Mouse (Mus musculus) lung, embryonic 15.5 days (tissue): ENCODE results near the gene Gm10234. TPM values are rescaled to one million over a fixed set of nuclear protein-coding genes. Genes with fewer than 3 reads are reported as not detected.

Experiments
- ATAC-seq: fragments of 200-750 bp; cut with Nextera tagmentation; 2 replicates; pipeline ENCODE4 v1.8.0; 2017; ENCODE audit warnings: moderate number of reproducible peaks, borderline replicate concordance; ENCODE audit not compliant: low FRiP score, low TSS enrichment; ENCODE audit errors: extremely low read depth
- H3K27ac ChIP-seq: fragments of 300-500 bp; sonication (generic); 2 replicates; pipeline ENCODE4 v1.5.1; 2015; ENCODE audit warnings: moderate library complexity, mild to moderate bottlenecking, inconsistent platforms
- H3K27me3 ChIP-seq: fragments of 300-500 bp; sonication (generic); 2 replicates; pipeline ENCODE4 v1.6.1; 2015; ENCODE audit warnings: inconsistent platforms
- H3K36me3 ChIP-seq: fragments of 300-500 bp; sonication (generic); 2 replicates; pipeline ENCODE4 v1.6.1; 2015; ENCODE audit warnings: inconsistent platforms
- H3K4me1 ChIP-seq: fragments of 300-500 bp; sonication (generic); 2 replicates; pipeline ENCODE4 v1.6.1; 2015; ENCODE audit warnings: inconsistent platforms
- H3K4me2 ChIP-seq: fragments of 300-500 bp; sonication (generic); 2 replicates; pipeline ENCODE4 v1.6.1; 2015; ENCODE audit warnings: inconsistent platforms, mild to moderate bottlenecking, moderate library complexity
- H3K4me3 ChIP-seq: fragments of 300-500 bp; sonication (generic); 2 replicates; pipeline ENCODE4 v1.5.1; 2015; ENCODE audit warnings: mild to moderate bottlenecking, inconsistent platforms
- H3K9ac ChIP-seq: fragments of 300-500 bp; sonication (generic); 2 replicates; pipeline ENCODE4 v1.6.1; 2015; ENCODE audit warnings: inconsistent platforms
- H3K9me3 ChIP-seq: fragments of 300-500 bp; sonication (generic); 2 replicates; pipeline ENCODE4 v1.6.1; 2016; ENCODE audit warnings: inconsistent platforms
- WGBS: fragments of 180-500 bp; shearing (Covaris S2); methylation state at CpG from one replicate; pipeline ENCODE4 v1.1.7; 2015; 5-methylcytosine and 5-hydroxymethylcytosine counted together
- polyA plus RNA-seq: library from polyadenylated mRNA; unstranded; fragments of >200 nt; fragmentation: Nextera tagmentation; extraction: Ambion mirVana; gene quantifications from 2 replicates; pipeline ENCODE4 v1.2.1, GENCODE M21; 2015

Gene Gm10234
- not detected in 2 replicates for polyA plus RNA-seq

DNA sequence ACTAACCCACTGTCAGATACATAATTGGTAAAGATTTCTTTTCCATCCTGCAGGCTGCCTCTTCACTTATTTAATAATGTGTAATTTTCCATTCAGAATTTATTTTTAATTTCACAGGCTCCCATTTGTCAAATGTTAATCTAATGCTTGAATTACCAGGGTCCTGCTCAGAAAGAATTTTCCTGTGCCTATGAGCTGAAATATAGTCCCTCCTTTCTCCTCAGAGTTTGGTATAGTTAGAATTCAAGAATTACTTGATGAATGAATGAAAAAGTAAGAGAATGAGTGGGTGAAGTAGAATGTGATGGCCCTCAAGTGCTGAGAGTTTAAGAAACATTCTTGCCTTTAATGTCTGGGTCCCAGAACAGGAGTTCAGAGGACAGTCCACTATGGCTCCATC, at the start of gene Gm10234:
Gene Gm10234 (plus strand): TSS at position 301 of the 400 bp plus-strand sequence.
- Histone ChIP-seq H3K9ac (no peak within 1 kb of the TSS), H3K36me3 (no peaks in the 10 kb centered on the region), H3K4me1 (no peaks in the 10 kb centered on the region), H3K4me2 (no peak within 1 kb of the TSS), H3K27ac (no peak within 1 kb of the TSS), H3K27me3 (no peaks in the 10 kb centered on the region), H3K9me3 (no peaks in the 10 kb centered on the region), H3K4me3 (no peak within 1 kb of the TSS)
- no peak for ATAC-seq

GRCm38 (mm10) chr6:95277633-95278032, 44.3 kb upstream of the Gm10234 start:
- no peak overlapping the region for H3K4me3 ChIP-seq
- no peaks in the 10 kb centered on the region for H3K27me3 ChIP-seq
- no peak overlapping the region for H3K9ac ChIP-seq
- no peak for ATAC-seq
- no peak overlapping the region for H3K27ac ChIP-seq
- no peaks in the 10 kb centered on the region for H3K4me1 ChIP-seq
- WGBS: 78% methylated on average over 1 of the region's 1 CpGs
- H3K9me3 ChIP-seq: no peaks in the 10 kb centered on the region
- H3K4me2 ChIP-seq: no peak overlapping the region
- no peaks in the 10 kb centered on the region for H3K36me3 ChIP-seq

DNA sequence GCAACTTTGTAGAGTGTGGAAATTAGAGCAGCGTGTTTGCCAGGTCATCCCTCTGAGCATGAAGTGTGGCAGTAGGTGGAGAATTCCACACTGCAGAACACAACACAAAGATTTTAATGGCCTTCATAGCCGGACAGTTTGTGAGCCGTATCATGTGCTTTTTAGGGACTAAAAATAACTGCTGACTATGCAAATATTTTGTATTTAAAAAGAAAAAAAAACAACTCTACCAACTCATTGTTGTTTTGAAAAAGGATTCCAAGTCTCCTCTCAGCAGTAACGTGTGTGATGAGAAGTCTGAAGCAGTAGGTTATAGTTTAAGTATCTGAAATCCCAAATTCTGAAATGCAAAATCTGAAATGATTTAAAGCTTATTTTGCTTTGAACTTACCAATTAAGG, 25.9 kb upstream of the Gm10234 start:
- ATAC-seq: no peak
- WGBS: 75% methylated on average over 4 of the region's 4 CpGs
- H3K4me3 ChIP-seq: no peak overlapping the region

GRCm38 (mm10) chr6:95298387-95298786, 23.5 kb upstream of the Gm10234 start:
- ATAC-seq: no peak
- no peak overlapping the region for H3K27ac ChIP-seq
- no peak overlapping the region for H3K4me3 ChIP-seq
- H3K9me3 ChIP-seq: no peaks in the 10 kb centered on the region
- WGBS: 66% methylated on average over 3 of the region's 3 CpGs
- no peak overlapping the region for H3K9ac ChIP-seq
- H3K27me3 ChIP-seq: no peaks in the 10 kb centered on the region
- H3K36me3 ChIP-seq: no peaks in the 10 kb centered on the region
- no peaks in the 10 kb centered on the region for H3K4me1 ChIP-seq
- H3K4me2 ChIP-seq: no peak overlapping the region

More for the DNA sequence above, 25.9 kb upstream of the Gm10234 start:
- Histone ChIP-seq H3K4me2 (no peak overlapping the region), H3K9me3 (no peaks in the 10 kb centered on the region), H3K36me3 (no peaks in the 10 kb centered on the region), H3K9ac (no peak overlapping the region), H3K4me1 (no peaks in the 10 kb centered on the region), H3K27ac (no peak overlapping the region), H3K27me3 (no peaks in the 10 kb centered on the region)

DNA sequence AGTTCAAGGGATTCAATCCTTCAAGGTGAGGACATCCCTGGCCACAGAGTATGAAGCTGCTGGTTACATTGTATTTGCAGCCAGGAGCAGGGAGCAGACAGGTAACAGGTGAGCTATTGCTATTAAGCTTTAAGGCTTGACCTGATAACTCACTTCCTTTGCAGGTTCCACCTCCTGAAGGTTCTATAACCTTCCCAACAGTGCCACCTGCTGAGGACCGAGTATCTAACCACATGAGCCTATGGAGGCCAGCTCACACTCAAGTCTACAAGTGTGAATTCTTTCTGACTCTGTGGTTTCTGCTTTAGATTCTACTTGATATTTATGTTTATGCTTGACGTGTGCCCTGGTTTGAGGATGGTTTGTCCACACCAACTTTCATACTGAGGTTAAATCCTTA, 21.3 kb upstream of the Gm10234 start:
- no peaks in the 10 kb centered on the region for H3K27me3 ChIP-seq
- no peak overlapping the region for H3K4me3 ChIP-seq
- ATAC-seq: no peak
- no peak overlapping the region for H3K9ac ChIP-seq
- no peaks in the 10 kb centered on the region for H3K4me1 ChIP-seq
- no peak overlapping the region for H3K27ac ChIP-seq
- H3K4me2 ChIP-seq: no peak overlapping the region
- no peaks in the 10 kb centered on the region for H3K9me3 ChIP-seq
- no peaks in the 10 kb centered on the region for H3K36me3 ChIP-seq
- 56% methylated on average over 2 of the region's 2 CpGs for WGBS

DNA sequence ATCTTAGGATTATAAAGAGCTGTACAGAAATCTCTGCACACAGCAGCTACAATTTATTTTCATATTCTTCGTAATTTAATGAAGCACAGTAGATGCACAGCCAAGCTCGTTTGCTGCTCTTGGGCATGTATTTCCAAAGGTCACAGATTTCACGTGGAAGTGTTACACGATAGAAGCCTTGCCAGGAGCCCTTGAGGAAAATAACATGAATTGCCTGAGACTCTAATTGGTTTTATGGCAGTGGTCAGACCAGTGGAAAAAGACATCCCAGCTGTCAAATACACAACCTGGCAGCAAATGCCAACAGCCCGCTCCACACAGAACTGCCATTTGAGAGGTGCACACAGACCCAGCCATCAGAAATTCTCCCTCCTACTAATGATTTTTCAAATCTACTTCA, 9.3 kb downstream of the Gm10234 start:
- Histone ChIP-seq H3K9ac (no peak overlapping the region), H3K27me3 (no peaks in the 10 kb centered on the region), H3K27ac (no peak overlapping the region), H3K36me3 (no peaks in the 10 kb centered on the region), H3K4me1 (no peaks in the 10 kb centered on the region), H3K4me3 (no peak overlapping the region), H3K4me2 (no peak overlapping the region), H3K9me3 (no peaks in the 10 kb centered on the region)
- ATAC-seq: no peak
- 64% methylated on average over 5 of the region's 5 CpGs for WGBS

DNA sequence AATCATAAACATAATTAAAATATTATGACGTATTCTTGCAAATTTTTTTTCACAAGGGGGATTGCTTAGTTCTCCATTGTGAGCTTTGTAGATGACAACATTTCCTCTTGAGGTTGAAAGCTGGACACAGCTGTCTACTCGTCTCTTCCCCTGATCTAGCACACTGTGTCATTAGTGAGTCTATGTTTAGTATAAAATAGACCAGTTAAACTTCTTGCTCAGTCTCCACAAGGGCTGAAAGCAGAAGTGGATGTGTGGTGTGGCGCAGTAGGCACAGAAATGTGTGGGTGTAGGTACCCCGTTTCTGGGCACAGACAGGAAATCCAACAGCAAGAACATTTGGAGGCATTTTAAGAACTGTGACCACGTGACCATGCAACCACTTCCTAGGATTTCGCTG, 12.9 kb downstream of the Gm10234 start:
- H3K4me1 ChIP-seq: no peaks in the 10 kb centered on the region
- H3K27ac ChIP-seq: no peak overlapping the region
- H3K27me3 ChIP-seq: no peaks in the 10 kb centered on the region
- no peak overlapping the region for H3K9ac ChIP-seq
- ATAC-seq: no peak
- no peak overlapping the region for H3K4me3 ChIP-seq
- H3K9me3 ChIP-seq: no peaks in the 10 kb centered on the region
- H3K4me2 ChIP-seq: no peak overlapping the region
- no peaks in the 10 kb centered on the region for H3K36me3 ChIP-seq
- WGBS: 68% methylated on average over 6 of the region's 6 CpGs

GRCm38 (mm10) chr6:95349378-95349777, 27.5 kb downstream of the Gm10234 start:
- no peak overlapping the region for H3K9ac ChIP-seq
- no peaks in the 10 kb centered on the region for H3K36me3 ChIP-seq
- no peaks in the 10 kb centered on the region for H3K9me3 ChIP-seq
- no peaks in the 10 kb centered on the region for H3K27me3 ChIP-seq
- H3K4me2 ChIP-seq: no peak overlapping the region
- ATAC-seq: no peak
- H3K4me1 ChIP-seq: no peaks in the 10 kb centered on the region
- H3K27ac ChIP-seq: no peak overlapping the region
- H3K4me3 ChIP-seq: no peak overlapping the region

- no peak overlapping the region for H3K27ac ChIP-seq
- no peaks in the 10 kb centered on the region for H3K4me1 ChIP-seq
- no peak overlapping the region for H3K4me2 ChIP-seq
- ATAC-seq: no peak
- H3K9ac ChIP-seq: no peak overlapping the region
- no peaks in the 10 kb centered on the region for H3K36me3 ChIP-seq
- H3K27me3 ChIP-seq: no peaks in the 10 kb centered on the region
- 87% methylated on average over 7 of the region's 7 CpGs for WGBS
- H3K9me3 ChIP-seq: no peaks in the 10 kb centered on the region
- no peak overlapping the region for H3K4me3 ChIP-seq
Observed at GRCm38 (mm10) chr6:95353043-95353442, 31.1 kb downstream of the Gm10234 start.

DNA sequence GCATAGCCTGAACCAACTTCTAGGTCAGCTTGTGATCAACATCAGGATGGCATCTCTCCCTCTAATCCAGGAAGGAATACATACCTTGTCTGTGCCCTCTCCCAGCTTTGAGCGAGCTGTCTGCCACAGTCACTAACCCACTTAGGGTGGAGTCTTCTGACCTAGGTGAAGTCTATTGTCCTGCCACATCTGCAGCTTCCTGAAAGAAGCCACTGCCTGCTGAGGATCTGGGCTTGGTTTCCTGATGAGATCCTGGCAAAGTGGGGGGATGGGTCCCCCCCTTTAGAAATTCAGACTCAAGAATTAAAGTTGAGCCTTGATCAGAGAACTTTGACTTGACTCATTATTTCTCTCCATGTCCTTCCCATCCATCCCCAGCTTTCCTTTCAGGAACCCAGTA, 32.0 kb downstream of the Gm10234 start:
- ATAC-seq: no peak
- no peaks in the 10 kb centered on the region for H3K4me1 ChIP-seq
- no peak overlapping the region for H3K27ac ChIP-seq
- no peak overlapping the region for H3K9ac ChIP-seq
- no peaks in the 10 kb centered on the region for H3K36me3 ChIP-seq
- H3K4me2 ChIP-seq: no peak overlapping the region
- 81% methylated on average over 1 of the region's 1 CpGs for WGBS
- no peaks in the 10 kb centered on the region for H3K27me3 ChIP-seq
- H3K9me3 ChIP-seq: no peaks in the 10 kb centered on the region
- H3K4me3 ChIP-seq: no peak overlapping the region

DNA sequence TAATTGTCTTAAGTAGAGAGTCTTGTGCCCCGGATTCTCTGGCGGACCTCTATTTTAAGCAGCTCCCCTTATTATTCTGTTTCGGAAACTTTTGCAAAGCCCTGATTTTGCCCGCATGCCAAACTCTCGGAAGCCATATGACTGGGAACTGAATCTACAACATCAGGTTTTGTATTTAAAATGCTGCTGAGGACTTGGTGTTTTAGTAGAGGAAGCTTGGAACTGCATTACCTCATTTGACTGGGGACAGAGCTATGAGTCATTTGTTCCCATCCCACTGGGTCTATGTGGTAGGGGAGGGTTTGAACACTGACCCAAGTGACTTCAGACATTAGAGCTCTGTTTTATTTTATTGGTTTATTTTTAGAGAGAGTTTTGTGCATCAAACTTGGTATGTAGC, 38.2 kb downstream of the Gm10234 start:
- Histone ChIP-seq H3K9ac (no peak overlapping the region), H3K36me3 (no peaks in the 10 kb centered on the region), H3K9me3 (no peaks in the 10 kb centered on the region), H3K4me3 (no peak overlapping the region), H3K4me1 (no peaks in the 10 kb centered on the region), H3K27ac (no peak overlapping the region), H3K27me3 (no peaks in the 10 kb centered on the region), H3K4me2 (no peak overlapping the region)
- no peak for ATAC-seq
- 91% methylated on average over 5 of the region's 5 CpGs for WGBS

DNA sequence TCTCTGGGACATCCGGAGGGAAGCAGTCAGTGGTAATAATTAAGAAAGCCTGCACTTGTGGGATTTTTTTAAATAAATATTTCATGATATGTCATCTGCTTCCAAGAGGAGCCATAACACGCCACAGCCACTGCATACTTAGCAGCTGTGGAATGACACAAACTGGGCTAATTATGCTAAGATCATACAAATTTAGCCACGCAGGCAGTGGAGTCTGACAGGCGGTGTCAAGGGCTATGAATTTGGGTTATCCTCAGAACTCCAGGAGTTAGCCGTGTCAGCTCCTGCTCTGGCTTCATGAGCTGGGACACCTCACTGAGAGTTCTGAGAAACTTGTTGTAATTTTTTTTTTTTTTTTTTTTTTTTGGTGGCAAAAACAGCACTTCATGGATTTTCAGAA, 40.8 kb downstream of the Gm10234 start:
- no peak overlapping the region for H3K27ac ChIP-seq
- no peaks in the 10 kb centered on the region for H3K36me3 ChIP-seq
- H3K4me1 ChIP-seq: no peaks in the 10 kb centered on the region
- no peaks in the 10 kb centered on the region for H3K9me3 ChIP-seq
- no peaks in the 10 kb centered on the region for H3K27me3 ChIP-seq
- H3K4me3 ChIP-seq: no peak overlapping the region
- H3K4me2 ChIP-seq: no peak overlapping the region
- no peak for ATAC-seq
- 77% methylated on average over 5 of the region's 5 CpGs for WGBS
- H3K9ac ChIP-seq: no peak overlapping the region

GRCm38 (mm10) chr6:95371811-95372210, 49.9 kb downstream of the Gm10234 start:
- H3K27me3 ChIP-seq: no peaks in the 10 kb centered on the region
- no peak overlapping the region for H3K9ac ChIP-seq
- ATAC-seq: no peak
- WGBS: 60% methylated on average over 4 of the region's 4 CpGs
- no peak overlapping the region for H3K27ac ChIP-seq
- no peak overlapping the region for H3K4me3 ChIP-seq
- no peaks in the 10 kb centered on the region for H3K36me3 ChIP-seq
- H3K4me1 ChIP-seq: no peaks in the 10 kb centered on the region
- no peaks in the 10 kb centered on the region for H3K9me3 ChIP-seq
- H3K4me2 ChIP-seq: no peak overlapping the region
